Mouse (Mus musculus): ENCODE results near the gene Fastkd5.

Gene Fastkd5

GRCm38 (mm10) chr2:130634006-130634738, 4.3 kb upstream of the Fastkd5 start:
- no peak for DNase-seq (ENCODE audit: low read depth)

GRCm38 (mm10) chr2:130632887-130633675, 3.3 kb upstream of the Fastkd5 start:
- DNase-seq (ENCODE audit: low read depth), result no peak

GRCm38 (mm10) chr2:130632416-130632815, 2.6 kb upstream of the Fastkd5 start:
- DNase-seq (ENCODE audit: low read depth), result no peak

GRCm38 (mm10) chr2:130629080-130629838, 568 bp downstream of the Fastkd5 start:
- DNase-seq (ENCODE audit: low read depth), result peak; percentile 60

GRCm38 (mm10) chr2:130628424-130628823, 1.4 kb downstream of the Fastkd5 start:
- peak; percentile 54 for DNase-seq (ENCODE audit: low read depth)

GRCm38 (mm10) chr2:130618972-130619371, 10.9 kb downstream of the Fastkd5 start:
- no peak for DNase-seq (ENCODE audit: low read depth)

GRCm38 (mm10) chr2:130613091-130613490, 16.7 kb downstream of the Fastkd5 start:
- DNase-seq (ENCODE audit: low read depth), result peak; percentile 46

GRCm38 (mm10) chr2:130602195-130602594, 27.6 kb downstream of the Fastkd5 start:
- DNase-seq (ENCODE audit: low read depth), result no peak

GRCm38 (mm10) chr2:130598399-130598798, 31.4 kb downstream of the Fastkd5 start:
- no peak for DNase-seq (ENCODE audit: low read depth)

GRCm38 (mm10) chr2:130597601-130598010, 32.2 kb downstream of the Fastkd5 start:
- DNase-seq (ENCODE audit: low read depth), result peak; percentile 84

GRCm38 (mm10) chr2:130595596-130595995, 34.2 kb downstream of the Fastkd5 start:
- no peak for DNase-seq (ENCODE audit: low read depth)

- no peak for DNase-seq (ENCODE audit: low read depth)
These were observed 38.8 kb downstream of the Fastkd5 start for GRCm38 (mm10) chr2:130591016-130591415.

- DNase-seq (ENCODE audit: low read depth), result no peak
These were observed 40.1 kb downstream of the Fastkd5 start for GRCm38 (mm10) chr2:130589761-130590160.

GRCm38 (mm10) chr2:130589157-130589556, 40.7 kb downstream of the Fastkd5 start:
- DNase-seq (ENCODE audit: low read depth), result no peak

- no peak for DNase-seq (ENCODE audit: low read depth)
These were observed 41.5 kb downstream of the Fastkd5 start for GRCm38 (mm10) chr2:130588373-130588772.

GRCm38 (mm10) chr2:130586016-130586415, 43.8 kb downstream of the Fastkd5 start:
- DNase-seq (ENCODE audit: low read depth), result no peak

- peak; percentile 49 for DNase-seq (ENCODE audit: low read depth)
These were observed 45.8 kb downstream of the Fastkd5 start for GRCm38 (mm10) chr2:130583902-130584560.

- DNase-seq (ENCODE audit: low read depth), result no peak
These were observed 47.3 kb downstream of the Fastkd5 start, which contains the start of gene Avp for GRCm38 (mm10) chr2:130582552-130582951. Avp (minus strand) TSS chr2:130582554.

- no peak for DNase-seq (ENCODE audit: low read depth)
These were observed 48.6 kb downstream of the Fastkd5 start for GRCm38 (mm10) chr2:130581201-130581600.

GRCm38 (mm10) chr2:130579791-130580190, 50.0 kb downstream of the Fastkd5 start:
- DNase-seq (ENCODE audit: low read depth), result peak; percentile 14

GRCm38 (mm10) chr2:130578148-130578547, 51.7 kb downstream of the Fastkd5 start:
- peak; percentile 84 for DNase-seq (ENCODE audit: low read depth)

GRCm38 (mm10) chr2:130577632-130578031, 52.2 kb downstream of the Fastkd5 start:
- DNase-seq (ENCODE audit: low read depth), result peak; percentile 90

Measured in 416B (cell line).